Mouse (Mus musculus): ENCODE measurements at regions not wholly inside any gene's neighbourhood (a gene's known extent, or its start where the extent isn't known, plus 50 kb on each side); places are given as distances from the start of the nearest gene placed in this dataset.
A peak's percentile ranks its signal among the peaks of the same experiment; 100 is the strongest.

- DNase-seq = no peak
Measured at GRCm38 (mm10) chr1:120761364-120761763, 159.1 kb downstream of the En1 start.

- no peak for DNase-seq
Measured at GRCm38 (mm10) chr1:120762498-120762897, 160.3 kb downstream of the En1 start.

- DNase-seq = no peak
Measured at GRCm38 (mm10) chr1:120762921-120763595, 160.8 kb downstream of the En1 start.

GRCm38 (mm10) chr1:120767054-120767453 is 164.8 kb downstream of the En1 start:
- DNase-seq = no peak

GRCm38 (mm10) chr1:120771269-120771668 is 169.1 kb downstream of the En1 start:
- no peak for DNase-seq

GRCm38 (mm10) chr1:120776906-120777305 is 174.7 kb downstream of the En1 start:
- no peak for DNase-seq

GRCm38 (mm10) chr1:120777468-120777867 is 175.2 kb downstream of the En1 start:
- no peak for DNase-seq

DNA sequence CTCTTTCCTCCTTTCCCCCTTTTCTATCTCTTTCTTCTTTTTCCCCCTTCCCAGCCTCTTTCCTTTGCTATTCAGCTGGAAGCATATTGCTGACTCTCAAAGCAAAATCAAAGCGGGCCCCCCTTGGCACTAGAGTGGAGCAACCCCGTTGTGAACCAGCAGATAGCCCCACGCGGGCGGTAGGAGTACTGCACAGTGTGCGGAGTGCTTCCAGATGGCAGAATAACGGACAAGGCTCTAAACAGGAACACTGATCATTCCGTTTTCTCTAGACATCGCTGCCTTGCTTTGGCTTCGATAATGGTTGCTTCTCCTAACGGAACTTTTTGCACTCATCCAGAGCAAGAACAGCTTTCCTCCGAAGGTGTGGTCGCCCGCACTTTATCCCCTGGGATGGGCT is 193.0 kb downstream of the En1 start:
- peak; percentile 33 to 37 for DNase-seq

GRCm38 (mm10) chr1:120801248-120801979 is 199.2 kb downstream of the En1 start:
- DNase-seq = no peak

- DNase-seq = no peak
Measured at GRCm38 (mm10) chr1:120801980-120802364, 199.8 kb downstream of the En1 start.

GRCm38 (mm10) chr1:120814441-120814840 is 212.2 kb downstream of the En1 start:
- no peak for DNase-seq

GRCm38 (mm10) chr1:120816237-120816820 is 214.1 kb downstream of the En1 start:
- no peak for DNase-seq

DNA sequence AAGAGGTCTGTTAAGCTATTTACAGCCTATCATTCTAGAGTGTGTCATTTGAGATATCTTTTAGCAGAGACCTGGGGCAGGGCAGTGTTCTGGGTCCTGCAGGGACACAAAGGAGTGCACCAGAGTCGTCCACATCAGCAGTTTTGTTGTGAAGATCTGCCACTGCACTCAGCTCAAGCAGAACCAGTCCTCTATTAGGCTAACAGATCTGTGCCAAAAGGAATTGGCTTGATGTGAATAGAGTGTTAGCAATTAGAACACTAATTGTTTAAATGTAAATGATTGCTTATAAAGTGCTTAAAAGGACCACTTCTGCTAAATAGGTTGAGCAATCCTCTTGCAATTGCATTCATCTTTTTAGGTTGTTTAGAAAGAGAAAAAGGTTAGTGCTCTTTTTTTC is 215.3 kb downstream of the En1 start:
- no peak for DNase-seq

GRCm38 (mm10) chr1:120831975-120832374 is 229.8 kb downstream of the En1 start:
- no peak for DNase-seq

- DNase-seq = no peak
Measured at GRCm38 (mm10) chr1:120842596-120842995, 240.4 kb downstream of the En1 start.

- no peak for DNase-seq
Measured at GRCm38 (mm10) chr1:120846146-120846545, 243.9 kb downstream of the En1 start.

DNA sequence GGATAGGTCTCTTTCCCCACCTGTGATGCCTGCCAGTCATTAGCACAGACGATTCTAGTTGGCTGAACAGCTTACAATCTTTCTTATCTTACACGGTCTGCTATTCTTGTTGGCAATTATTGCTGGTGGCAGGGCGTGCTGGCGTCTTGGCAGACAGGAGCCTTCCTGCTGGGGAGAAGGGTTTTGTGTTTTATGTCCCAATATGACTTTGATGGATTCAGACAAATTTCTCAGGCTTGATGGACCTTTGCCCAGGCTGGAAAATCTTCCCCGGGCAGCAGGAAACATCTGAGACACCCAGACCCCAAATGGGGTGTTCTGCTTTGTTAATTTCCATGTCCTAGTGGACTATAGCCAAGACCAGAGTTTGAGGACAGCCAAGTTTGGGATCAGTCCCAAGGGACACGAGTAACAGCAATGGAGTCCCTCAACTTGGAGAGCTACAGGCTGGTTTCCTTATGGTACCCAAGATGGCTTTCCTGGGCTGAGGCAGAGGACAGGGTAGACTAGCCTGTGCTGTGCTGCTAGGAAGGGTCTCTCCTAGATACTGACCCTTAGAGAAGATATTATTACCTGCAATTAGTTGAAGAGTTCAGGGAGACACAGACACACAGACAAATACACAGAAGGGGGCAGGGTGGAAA is 249.8 kb downstream of the En1 start:
- no peak for DNase-seq

- DNase-seq = no peak
Measured at GRCm38 (mm10) chr1:120857566-120857965, 255.3 kb downstream of the En1 start.

GRCm38 (mm10) chr1:120859546-120859945 is 257.3 kb downstream of the En1 start:
- DNase-seq = no peak

- DNase-seq = no peak
Measured at GRCm38 (mm10) chr1:120872554-120872953, 270.3 kb downstream of the En1 start.

GRCm38 (mm10) chr1:120882959-120883549 is 280.8 kb downstream of the En1 start:
- no peak for DNase-seq

- DNase-seq = peak in 1 of 2 experiments; percentile 2
Measured at GRCm38 (mm10) chr1:120883632-120884031, 281.4 kb downstream of the En1 start.

DNA sequence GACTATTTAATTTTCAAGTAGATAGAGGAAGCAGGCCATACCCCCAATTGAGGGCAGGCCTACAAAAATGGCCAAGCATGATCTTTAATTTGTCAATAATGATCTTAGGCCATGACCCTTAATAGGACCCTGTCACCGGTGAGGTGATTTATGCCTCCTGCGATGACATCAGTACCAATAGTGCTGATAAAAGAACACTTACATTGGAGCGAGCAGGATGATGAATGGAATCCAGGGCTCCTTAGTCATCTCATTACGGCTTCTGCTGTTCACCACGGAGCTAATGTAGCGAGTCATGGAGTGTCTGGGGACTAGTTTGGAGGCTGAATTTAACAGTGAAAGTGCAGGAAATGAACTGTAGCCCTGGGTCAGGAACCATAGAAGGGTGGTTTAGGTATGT is 308.6 kb downstream of the En1 start:
- DNase-seq = no peak
